Mouse (Mus musculus): ENCODE measurements around the gene Hist2h2aa1.
"Not testable (repeated sequence)": the region's sequence is repeated elsewhere in the genome, so short reads cannot be mapped to it uniquely, and the experiment has no call there.

Hist2h2aa1 gene

GRCm38 (mm10) chr3:96230404-96230803 is 14.9 kb upstream of the Hist2h2aa1 start:
- no peak for DNase-seq (ENCODE audit: low spot score)

- DNase-seq (ENCODE audit: low spot score) = no peak
Observed at GRCm38 (mm10) chr3:96230910-96231757, 14.2 kb upstream of the Hist2h2aa1 start.

DNA sequence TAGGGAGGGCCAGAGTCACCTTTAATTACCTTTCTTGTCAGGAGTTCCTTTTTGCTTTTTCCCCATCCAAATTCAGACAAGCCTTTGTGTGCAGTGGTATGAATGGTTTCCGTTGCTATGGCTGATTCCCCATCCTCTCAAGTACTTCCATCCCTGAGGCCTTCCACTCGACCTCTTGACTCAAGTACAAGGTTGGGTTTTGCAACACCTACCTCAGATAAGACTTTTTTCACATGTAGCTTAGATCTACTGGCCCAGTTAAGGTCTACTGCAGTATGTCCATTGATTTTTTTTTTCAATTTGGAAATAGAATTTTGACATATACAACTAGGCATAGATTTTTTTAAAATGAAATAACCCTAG is 13.6 kb upstream of the Hist2h2aa1 start:
- no peak for DNase-seq (ENCODE audit: low spot score)

- DNase-seq (ENCODE audit: low spot score) = no peak
Observed at GRCm38 (mm10) chr3:96234914-96235313, 10.4 kb upstream of the Hist2h2aa1 start.

DNA sequence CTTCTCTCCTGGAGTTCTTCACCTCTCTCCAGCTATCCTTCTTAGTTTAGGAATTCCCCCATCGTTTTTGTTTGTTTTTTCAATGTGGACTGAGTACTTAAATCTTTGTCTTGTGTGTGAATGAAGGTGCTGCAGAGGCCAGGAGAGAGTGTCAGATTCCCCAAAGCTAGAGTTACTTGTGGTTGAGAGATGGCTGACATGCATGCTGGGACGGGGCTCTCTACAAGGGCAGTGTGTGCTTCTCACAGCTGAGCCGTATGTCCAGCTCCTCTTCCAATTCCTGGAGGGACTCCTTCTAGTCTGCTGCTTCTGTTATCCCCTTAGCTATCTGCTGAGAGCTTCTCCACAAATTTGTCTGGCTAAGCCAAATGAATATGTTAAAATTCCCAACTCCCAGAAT is 9.5 kb upstream of the Hist2h2aa1 start:
- DNase-seq (ENCODE audit: low spot score) = no peak

- DNase-seq (ENCODE audit: low spot score) = no peak
Observed at GRCm38 (mm10) chr3:96236834-96237334, 8.4 kb upstream of the Hist2h2aa1 start.

DNA sequence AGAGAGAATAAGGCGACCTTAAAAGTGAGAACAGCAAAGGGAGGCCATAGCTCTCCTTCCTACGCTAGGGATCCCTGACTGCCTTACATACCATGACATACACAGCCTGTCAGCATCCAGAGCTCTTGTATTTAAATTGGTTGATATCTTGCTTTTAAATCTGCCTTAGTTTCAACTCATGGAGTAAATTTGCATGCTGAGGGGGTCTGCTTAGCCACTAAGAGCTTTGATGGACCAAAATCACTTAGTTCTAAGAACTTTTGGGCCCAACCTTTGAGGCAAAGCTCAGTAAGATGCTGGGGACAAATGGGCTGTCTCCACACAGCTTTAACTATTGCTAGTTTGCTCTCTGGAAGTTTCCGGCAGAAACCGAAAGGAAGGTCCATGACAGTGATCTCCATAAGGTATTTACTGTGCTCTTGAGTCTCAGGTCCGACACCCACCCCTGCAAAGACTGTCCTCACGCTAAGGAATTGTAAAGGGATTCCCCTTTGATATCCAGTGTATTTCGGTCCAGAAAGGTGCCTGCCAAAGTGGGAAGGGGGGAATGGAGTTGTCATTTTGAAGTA is 7.9 kb upstream of the Hist2h2aa1 start:
- DNase-seq (ENCODE audit: low spot score) = no peak

GRCm38 (mm10) chr3:96237904-96238511 is 7.3 kb upstream of the Hist2h2aa1 start:
- peak; percentile 35 for DNase-seq (ENCODE audit: low spot score)

DNA sequence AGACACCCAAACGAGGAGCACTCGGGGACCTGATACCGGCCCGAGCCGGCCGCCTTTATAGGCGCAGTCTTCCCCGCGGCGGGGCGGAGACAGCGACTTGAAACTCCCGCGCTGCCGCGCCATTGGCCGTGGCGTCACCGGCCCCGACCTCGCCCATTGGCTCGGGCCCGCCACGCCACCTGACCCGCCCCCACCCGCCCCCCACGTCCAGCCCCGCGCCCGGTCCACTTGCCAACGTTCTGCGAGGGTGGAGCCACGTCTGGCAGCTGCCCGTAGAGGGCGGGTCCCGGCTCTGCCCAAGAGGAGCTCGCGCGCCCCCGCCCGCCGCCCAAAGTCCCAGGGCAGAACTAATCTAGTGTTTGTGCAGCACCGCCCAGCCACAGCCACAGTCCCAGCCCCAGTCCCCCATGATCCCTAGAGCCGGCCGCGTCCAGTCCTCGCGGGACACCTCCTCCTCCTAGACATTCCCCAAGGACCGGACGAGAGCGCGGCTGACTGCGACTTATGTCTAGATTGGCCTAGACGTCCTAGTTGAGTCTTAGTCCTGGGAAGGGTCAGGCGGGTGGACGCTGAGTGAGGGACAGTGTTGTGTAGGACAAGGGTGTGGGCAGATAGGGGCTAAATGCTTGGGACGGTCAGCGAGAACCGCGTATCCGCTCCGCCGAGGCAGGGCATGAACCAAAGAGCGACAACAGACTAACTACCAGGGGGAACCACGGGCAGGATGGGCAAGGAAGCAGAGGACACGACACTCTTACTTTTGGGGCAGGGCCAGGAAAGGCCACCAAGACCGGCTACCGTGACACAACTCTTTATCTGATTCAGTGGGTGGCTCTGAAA is 6.1 kb upstream of the Hist2h2aa1 start, which contains the start of gene Hist2h3c2:
Hist2h3c2 (minus strand) TSS at position 174 of the 840 bp plus-strand sequence.
- not testable (repeated sequence) for DNase-seq (ENCODE audit: low spot score)

- DNase-seq (ENCODE audit: low spot score) = peak; percentile 64
Observed at GRCm38 (mm10) chr3:96239949-96240798, 5.1 kb upstream of the Hist2h2aa1 start, which contains the start of gene Hist2h2aa2. Hist2h2aa2 (minus strand) TSS chr3:96240276.

DNA sequence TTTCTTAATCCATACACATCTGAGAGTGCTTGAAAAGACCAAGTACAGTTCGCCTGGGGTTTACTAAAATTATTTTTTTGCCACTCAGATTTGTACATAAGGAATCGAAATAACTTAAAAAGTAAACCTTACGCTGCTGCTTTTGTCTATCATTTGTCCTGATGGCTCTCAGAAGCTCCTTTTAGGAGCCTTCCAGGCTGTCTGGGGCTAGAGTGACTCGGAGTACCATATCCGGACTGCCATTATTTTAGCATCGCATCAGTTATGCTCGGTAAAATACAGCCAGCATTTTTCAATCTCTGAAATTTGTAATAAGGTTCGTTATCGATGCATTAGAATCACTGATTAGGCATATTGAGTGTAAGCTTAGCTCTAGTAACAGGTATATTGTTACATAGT is 4.5 kb upstream of the Hist2h2aa1 start:
- DNase-seq (ENCODE audit: low spot score) = no peak

DNA sequence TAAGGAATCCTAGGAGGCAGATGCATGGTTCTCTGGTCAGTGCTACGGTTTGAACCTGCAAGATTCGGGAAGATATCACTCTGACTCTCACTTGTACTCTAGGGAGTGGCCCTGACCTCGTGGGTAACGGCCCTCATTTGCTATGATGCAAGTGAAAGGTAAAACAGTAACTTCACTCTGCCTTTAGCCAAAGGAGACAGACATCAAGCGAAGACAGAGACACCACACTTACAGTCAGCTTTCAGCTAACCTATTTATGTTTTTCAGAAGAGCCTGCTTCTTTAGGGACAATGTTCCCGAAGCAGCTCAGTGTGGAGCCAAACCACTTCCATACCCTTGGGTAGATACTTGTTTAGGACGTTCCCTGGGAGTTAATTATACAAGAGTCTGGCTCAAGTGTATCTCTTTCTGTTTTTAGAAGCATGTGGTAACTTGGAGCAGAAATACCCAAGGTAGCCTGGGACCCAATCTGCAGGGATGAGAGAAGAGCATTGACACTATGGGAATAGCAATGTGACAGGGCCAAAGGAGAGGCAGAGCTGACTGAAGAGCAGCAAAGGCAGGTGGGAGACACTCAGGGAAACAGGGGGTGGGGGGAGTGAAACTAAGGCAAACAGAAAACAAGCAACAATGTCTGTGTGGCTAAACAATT is 1.2 kb upstream of the Hist2h2aa1 start:
- peak; percentile 43 for DNase-seq (ENCODE audit: low spot score)

DNA sequence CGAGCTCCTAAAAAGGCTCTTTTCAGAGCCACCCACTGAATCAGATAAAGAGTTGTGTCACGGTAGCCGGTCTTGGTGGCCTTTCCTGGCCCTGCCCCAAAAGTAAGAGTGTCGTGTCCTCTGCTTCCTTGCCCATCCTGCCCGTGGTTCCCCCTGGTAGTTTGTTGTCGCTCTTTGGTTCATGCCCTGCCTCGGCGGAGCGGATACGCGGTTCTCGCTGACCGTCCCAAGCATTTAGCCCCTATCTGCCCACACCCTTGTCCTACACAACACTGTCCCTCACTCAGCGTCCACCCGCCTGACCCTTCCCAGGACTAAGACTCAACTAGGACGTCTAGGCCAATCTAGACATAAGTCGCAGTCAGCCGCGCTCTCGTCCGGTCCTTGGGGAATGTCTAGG is 721 bp downstream of the Hist2h2aa1 start:
- DNase-seq (ENCODE audit: low spot score) = not testable (repeated sequence)

DNA sequence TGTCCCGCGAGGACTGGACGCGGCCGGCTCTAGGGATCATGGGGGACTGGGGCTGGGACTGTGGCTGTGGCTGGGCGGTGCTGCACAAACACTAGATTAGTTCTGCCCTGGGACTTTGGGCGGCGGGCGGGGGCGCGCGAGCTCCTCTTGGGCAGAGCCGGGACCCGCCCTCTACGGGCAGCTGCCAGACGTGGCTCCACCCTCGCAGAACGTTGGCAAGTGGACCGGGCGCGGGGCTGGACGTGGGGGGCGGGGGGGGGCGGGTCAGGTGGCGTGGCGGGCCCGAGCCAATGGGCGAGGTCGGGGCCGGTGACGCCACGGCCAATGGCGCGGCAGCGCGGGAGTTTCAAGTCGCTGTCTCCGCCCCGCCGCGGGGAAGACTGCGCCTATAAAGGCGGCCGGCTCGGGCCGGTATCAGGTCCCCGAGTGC is 1.1 kb downstream of the Hist2h2aa1 start, which contains the start of gene Hist2h3c1:
Hist2h3c1 (plus strand) TSS at position 259 of the 430 bp plus-strand sequence.
- DNase-seq (ENCODE audit: low spot score) = not testable (repeated sequence)

DNA sequence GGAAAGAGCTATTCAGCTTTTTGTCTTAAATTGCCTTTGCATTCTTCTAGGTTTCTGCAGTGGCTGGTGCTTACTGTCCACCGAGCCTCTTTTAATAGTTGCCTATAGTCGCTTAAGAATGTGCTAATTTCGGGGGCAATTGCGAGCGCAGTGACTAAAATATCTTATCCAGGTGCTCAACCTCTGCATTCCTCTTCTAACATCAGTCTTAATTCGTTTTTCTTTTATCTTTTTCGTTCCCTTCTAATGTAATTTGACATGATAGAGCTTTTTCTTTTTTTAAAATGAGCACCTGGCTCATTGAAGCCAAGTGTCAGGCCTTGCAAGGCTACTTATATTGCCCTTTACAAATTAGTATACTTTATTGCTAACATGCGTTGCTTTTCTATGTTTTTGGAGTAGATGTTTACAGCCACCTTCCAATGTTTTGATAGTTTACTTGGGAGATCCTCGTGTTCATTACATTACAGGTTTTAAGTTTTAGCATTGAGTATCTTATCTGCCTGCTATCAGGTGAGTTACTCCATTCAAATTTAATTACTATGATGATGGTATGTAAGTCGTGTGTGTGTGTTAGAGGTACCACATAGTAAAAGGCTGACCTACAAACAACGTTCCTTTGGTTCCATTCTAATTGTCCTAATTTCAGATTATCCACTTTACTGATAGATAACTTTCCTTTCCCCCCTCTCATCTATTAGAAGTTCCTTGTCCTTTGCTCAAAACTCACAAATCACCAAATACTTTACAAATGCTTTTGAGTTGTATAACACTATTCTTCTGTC is 2.3 kb downstream of the Hist2h2aa1 start:
- no peak for DNase-seq (ENCODE audit: low spot score)

DNA sequence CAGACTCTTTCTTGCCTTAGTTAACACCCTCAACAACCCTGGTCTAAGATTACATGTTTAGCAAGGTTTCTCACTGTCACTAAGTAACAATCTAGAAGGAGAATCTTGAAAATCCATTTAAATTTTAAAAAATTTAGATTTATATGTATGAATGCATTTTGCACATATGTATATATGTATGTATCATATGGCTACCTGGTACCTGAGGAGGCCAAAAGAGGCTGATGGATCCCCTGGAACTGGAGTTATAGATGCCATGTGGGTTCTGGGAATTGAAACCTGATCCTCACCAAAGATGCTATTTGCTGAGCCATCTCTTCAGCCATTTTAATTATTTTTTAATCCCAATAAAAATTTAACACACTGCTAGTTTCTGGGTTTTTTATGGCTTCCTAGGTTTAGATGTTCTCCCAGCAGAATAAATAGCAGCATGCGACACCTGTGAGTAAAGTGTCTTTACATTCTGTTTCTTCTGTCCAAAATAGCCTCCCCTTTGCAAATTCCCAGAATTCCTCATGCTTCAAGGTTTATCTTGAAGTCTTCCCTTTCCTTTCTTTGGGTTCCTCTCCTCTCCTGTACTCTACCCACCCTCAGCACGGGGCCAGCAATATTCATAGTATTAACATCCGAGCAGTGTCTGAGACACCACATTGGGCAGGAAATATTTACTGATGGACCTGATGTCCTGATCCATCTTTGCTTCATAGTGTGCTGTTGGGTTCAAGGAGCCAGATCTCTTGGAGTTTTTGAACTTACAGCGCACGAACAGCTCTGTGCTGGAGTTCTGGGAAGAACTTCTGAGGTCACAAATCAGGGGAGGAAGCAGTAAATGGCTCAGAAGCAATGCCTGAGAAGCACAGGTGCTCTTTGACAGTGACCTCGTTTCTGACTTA is 3.1 kb downstream of the Hist2h2aa1 start:
- no peak for DNase-seq (ENCODE audit: low spot score)

- DNase-seq (ENCODE audit: low spot score) = no peak
Observed at GRCm38 (mm10) chr3:96249034-96249345, 3.7 kb downstream of the Hist2h2aa1 start.

DNA sequence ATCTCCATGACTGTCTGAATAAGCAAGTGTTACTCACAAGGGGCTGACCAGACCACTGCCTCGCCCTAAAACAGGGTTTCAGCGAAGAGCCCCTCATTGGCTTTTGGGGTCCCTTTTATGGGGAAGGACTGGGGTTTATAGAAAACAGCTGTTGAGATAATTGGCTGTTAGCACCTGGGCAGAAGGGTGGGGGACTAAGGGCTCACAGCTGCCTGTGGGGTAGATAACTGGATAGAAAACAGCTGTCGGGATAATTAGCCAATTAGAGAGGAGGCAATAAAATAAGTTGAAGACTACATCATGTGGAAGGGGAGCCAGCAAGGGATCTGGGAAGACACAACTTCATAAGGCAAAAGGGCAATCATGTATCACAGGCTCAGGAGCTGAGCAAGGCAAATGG is 5.6 kb downstream of the Hist2h2aa1 start:
- no peak for DNase-seq (ENCODE audit: low spot score)

DNA sequence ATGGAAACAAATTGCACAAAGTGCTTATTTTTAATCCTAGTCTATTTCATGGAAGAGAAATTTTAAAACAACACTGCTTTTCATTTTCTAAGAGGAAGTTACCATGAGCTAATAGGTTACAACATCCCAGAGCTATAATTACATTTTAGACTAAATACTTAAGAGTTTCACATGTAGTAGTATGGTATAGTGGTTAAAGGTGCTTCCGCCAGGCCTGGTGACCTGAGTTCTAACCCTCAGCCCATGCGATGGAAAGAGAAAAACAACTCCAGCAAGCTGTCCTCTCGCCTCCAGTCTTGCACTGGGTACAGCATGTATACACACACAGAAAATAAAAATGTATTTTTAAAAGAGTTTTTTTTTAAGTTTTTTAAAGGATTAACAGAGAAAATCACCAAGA is 6.5 kb downstream of the Hist2h2aa1 start:
- DNase-seq (ENCODE audit: low spot score) = no peak

All from adipocyte (in vitro differentiated cells).